Mouse (Mus musculus) ovary, postnatal 14 days (tissue): ENCODE results near the gene Krt79.

Experiments
- DNase-seq: peaks from one replicate; pipeline ENCODE4 v3.0.0; 2022; ENCODE audit warnings: low spot score

Gene Krt79

DNA sequence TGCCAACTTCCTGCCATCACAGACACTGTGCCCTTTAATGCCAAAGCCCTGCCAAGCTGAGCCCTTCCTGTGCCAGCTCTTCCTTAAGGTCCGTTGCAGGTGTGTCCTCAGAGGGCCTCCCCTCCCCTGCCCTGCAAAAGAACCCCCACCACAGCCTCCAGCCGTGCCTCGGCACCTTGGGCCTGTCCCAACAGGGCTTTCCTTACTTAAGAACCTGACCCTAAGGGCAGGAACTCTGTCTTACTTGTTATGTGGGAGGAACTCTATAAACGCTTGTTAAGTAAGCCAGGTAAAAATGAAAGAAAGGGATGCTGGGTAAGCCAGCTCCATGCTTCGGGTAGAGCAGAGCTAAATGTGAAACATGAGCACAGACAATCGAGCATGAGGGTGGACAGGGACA is 7.1 kb downstream of the Krt79 start:
- DNase-seq, result no peak

GRCm38 (mm10) chr15:101929666-101930065 is 10.5 kb downstream of the Krt79 start:
- peak; percentile 29 for DNase-seq

GRCm38 (mm10) chr15:101929087-101929486 is 11.0 kb downstream of the Krt79 start:
- DNase-seq, result no peak

DNA sequence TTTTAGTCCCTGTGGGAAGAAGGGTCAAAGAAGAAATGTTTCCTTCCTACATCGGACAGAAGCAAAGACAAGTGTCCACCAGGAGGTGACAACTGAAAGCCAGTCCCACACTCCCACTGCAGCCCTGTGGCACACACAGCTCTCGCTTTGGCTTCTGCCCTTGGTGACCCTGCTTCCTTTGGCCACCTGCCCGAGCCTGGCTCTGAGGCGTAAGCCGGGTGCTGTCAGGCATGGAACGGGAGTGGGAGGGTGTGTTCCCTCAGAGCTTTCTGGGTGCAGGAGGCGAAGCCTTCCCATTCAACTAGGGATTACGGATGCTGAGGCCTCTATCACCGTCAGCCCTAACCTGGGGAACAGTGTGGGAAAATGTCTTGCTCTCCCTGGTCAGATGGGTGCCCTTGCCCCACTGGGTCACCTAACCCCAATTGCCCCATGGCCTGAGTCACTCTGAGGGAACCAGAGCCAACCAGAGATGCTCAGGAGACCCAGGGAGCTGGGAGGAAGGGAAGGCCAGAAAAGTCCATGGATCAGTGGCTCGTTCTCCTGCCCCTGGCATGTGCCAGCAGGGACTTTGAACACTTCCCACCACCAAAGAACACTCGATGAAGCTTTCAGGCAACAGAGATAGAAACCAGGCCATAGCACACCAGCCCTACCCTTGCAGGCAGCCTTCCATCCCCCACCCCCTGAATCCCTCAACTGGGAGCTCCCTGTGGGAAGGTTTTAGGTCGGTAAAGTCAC is 12.6 kb downstream of the Krt79 start:
- DNase-seq, result peak; percentile 47

DNA sequence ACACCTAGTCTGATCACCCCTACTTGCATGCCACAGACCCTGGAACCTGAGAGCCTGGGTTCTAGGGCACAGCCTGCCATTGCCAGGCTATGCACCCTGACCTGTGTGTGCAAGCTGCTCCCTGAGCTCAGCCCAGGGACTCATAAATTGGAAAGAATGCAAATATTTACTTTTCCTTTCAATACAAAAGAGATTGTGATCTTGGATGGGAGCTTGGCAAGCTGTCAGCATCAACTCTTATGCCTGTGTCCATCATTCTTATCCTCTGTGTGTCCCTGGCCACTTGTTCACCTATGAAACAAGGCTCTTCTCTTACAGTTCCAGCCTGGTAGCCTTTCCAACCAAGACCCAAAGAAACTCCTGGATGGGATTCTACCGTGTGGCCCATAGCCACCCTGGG is 15.1 kb downstream of the Krt79 start:
- DNase-seq, result no peak

DNA sequence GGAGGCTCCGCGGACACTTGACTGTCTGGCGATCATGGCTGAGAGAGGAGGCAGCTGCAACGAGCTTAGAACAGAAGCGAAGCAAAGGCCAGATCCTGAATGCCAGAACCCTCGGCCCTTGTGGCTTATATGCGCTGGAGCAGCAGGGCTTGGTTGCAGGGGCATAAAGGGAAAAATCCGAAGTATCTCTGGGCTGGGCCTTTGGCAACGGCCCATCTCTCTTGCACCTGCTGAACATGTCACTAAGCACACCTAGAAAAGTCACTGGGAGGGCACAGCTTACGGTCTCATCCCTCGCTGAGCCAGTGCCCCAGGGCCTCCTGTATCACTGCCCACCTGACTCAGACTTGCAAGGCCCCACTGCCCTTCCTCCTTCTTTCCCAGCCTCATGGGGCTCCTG is 15.5 kb downstream of the Krt79 start, which contains the start of gene Krt4:
Gene Krt4 (minus strand): TSS at position 101 of the 400 bp plus-strand sequence.
- no peak for DNase-seq

DNA sequence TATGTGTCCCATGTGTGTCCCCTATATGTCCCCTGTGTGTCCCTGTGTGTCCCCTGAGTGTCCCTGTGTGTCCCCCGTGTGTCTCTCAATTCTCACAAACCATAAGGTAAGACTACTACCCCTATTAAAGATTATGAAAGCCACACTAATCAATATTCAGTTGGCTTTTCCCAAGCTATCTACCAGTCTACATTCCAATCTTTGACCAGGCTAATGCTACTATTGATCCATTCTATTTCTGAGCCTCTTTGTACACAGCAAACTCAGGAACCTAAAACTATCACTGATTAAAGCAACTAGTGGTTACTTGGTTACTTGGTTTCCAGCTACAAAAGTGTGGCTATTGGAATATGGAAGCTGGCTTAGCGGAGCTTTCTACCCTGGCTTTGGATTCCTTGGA is 17.8 kb downstream of the Krt79 start:
- DNase-seq, result no peak

- no peak for DNase-seq
Observed at GRCm38 (mm10) chr15:101916072-101916471, 24.1 kb downstream of the Krt79 start.

DNA sequence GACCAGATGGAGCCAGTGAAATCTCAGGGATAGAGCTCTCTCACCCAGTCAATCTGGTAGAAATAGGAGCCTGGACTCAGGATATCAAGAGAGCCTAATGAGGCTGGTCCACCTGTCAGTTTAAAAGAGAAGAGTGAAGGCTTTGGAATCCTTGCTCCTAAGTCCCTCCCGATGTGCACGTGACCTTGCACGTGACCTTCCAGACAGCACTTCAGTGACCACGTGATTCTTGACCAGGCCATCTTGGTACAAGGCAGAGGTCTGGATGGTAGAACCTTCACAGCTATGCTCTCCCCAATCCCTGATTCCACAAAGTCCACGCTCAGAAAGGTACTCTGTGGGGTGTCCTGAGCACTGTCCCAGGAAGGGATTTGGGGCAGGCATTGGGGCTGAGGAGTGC is 35.3 kb downstream of the Krt79 start:
- DNase-seq, result no peak

- no peak for DNase-seq
Observed at GRCm38 (mm10) chr15:101902171-101903149, 37.7 kb downstream of the Krt79 start.

- no peak for DNase-seq
Observed at GRCm38 (mm10) chr15:101895216-101895615, 44.9 kb downstream of the Krt79 start.

- DNase-seq, result no peak
Observed at GRCm38 (mm10) chr15:101892820-101893219, 47.3 kb downstream of the Krt79 start, which contains the start of gene Krt76. Gene Krt76, minus strand, starts transcription at chr15:101892920.

- no peak for DNase-seq
Observed at GRCm38 (mm10) chr15:101879776-101880175, 60.3 kb downstream of the Krt79 start.
